Mouse (Mus musculus): ENCODE results near the gene Thyn1.

Gene Thyn1

GRCm38 (mm10) chr9:26999461-27000395 is at the start of gene Thyn1, which contains the start of gene Acad8:
Thyn1 (plus strand) TSS chr9:26999710.
Acad8 (minus strand) TSS chr9:26999566.
- DNase-seq: peak; percentile 98 to 99

- DNase-seq: no peak
Observed at GRCm38 (mm10) chr9:26977754-26978153, 21.8 kb upstream of the Thyn1 start.

- peak; percentile 24 to 29 for DNase-seq
Observed at GRCm38 (mm10) chr9:26978776-26979175, 20.7 kb upstream of the Thyn1 start.

- no peak for DNase-seq
Observed at GRCm38 (mm10) chr9:26985090-26985613, 14.4 kb upstream of the Thyn1 start.

GRCm38 (mm10) chr9:26985668-26986277 is 13.7 kb upstream of the Thyn1 start:
- DNase-seq: no peak

- no peak for DNase-seq
Observed at GRCm38 (mm10) chr9:26990181-26990580, 9.3 kb upstream of the Thyn1 start.

- DNase-seq: peak in 1 of 2 experiments; percentile 9
Observed at GRCm38 (mm10) chr9:26993118-26993517, 6.4 kb upstream of the Thyn1 start.

GRCm38 (mm10) chr9:26993900-26994299 is 5.6 kb upstream of the Thyn1 start:
- no peak for DNase-seq

- DNase-seq: no peak
Observed at GRCm38 (mm10) chr9:26997062-26997461, 2.4 kb upstream of the Thyn1 start.

GRCm38 (mm10) chr9:26997501-26997900 is 2.0 kb upstream of the Thyn1 start:
- DNase-seq: no peak

GRCm38 (mm10) chr9:26998669-26999460 is 645 bp upstream of the Thyn1 start:
- peak in 1 of 2 experiments; percentile 21 for DNase-seq

GRCm38 (mm10) chr9:27005231-27005630 is 5.7 kb downstream of the Thyn1 start:
- DNase-seq: no peak

GRCm38 (mm10) chr9:27005933-27006332 is 6.4 kb downstream of the Thyn1 start:
- DNase-seq: no peak

- peak in 1 of 2 experiments; percentile 13 for DNase-seq
Observed at GRCm38 (mm10) chr9:27006866-27007265, 7.4 kb downstream of the Thyn1 start.

- DNase-seq: no peak
Observed at GRCm38 (mm10) chr9:27009231-27009630, 9.7 kb downstream of the Thyn1 start.

GRCm38 (mm10) chr9:27011572-27011971 is 12.1 kb downstream of the Thyn1 start:
- no peak for DNase-seq

- DNase-seq: no peak
Observed at GRCm38 (mm10) chr9:27018961-27019360, 19.5 kb downstream of the Thyn1 start.

- no peak for DNase-seq
Observed at GRCm38 (mm10) chr9:27023681-27024080, 24.2 kb downstream of the Thyn1 start.

- no peak for DNase-seq
Observed at GRCm38 (mm10) chr9:27026708-27027107, 27.2 kb downstream of the Thyn1 start.

- DNase-seq: peak; percentile 38 to 56
Observed at GRCm38 (mm10) chr9:27029022-27029827, 29.7 kb downstream of the Thyn1 start.

GRCm38 (mm10) chr9:27029828-27030762 is 30.6 kb downstream of the Thyn1 start, which contains the start of the genes Vps26b and Ncapd3:
Vps26b (minus strand) TSS chr9:27030065.
Ncapd3 (plus strand) TSS chr9:27030175.
- DNase-seq: peak; percentile 98

Data from kidney, postnatal 36 days (tissue).